Mouse (Mus musculus): ENCODE results near the gene Cntnap1. TPM values are rescaled to one million over a fixed set of nuclear protein-coding genes. Genes with fewer than 3 reads are reported as not detected.
"Not testable (repeated sequence)": the region's sequence is repeated elsewhere in the genome, so short reads cannot be mapped to it uniquely, and the experiment has no call there.

The Cntnap1 gene
- polyA plus RNA-seq (2011; ENCODE audit: insufficient read depth, insufficient read length, low read depth, missing spikeins), result 0.15 and 0.37 TPM in 2 replicates

DNA sequence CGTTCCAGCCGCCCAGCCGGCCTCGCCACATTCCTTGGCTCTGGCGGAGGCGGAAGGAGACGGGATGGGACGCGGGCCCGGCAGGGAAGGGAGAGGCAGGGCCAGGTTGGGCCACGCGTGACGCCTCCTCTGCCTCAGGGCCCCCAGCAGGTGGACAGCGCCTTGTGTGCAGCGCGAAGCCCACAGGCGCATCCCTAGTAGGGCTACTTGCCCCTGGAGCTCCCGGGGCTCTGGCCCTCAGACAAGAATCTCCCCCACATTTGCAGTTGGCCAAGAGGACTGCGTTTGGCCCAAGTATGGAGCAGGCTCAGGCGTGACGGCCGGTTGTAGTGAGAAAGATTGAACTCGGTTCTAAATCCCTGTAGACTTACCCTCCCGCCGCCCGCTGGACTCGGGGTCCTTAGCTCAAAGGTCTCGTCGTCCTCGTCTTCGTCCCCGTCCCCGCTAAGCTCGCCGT, at the start of gene Cntnap1:
Gene Cntnap1, plus strand, starts transcription at position 170 of the 457 bp plus-strand sequence.
- H3K36me3 ChIP-seq (ENCODE audit: control insufficient read depth, insufficient read depth, low read length, poor library complexity, severe bottlenecking), result no peaks in the 10 kb centered on the region
- no peak for TF ChIP-seq CTCF (IDR thresholded peaks at IDR 0.05; ENCODE audit: low read depth, low read length)
- TF ChIP-seq POLR2A (IDR thresholded peaks at IDR 0.05; ENCODE audit: insufficient read depth, low read length), result no peak
- TF ChIP-seq EP300 (IDR thresholded peaks at IDR 0.05; ENCODE audit: insufficient read depth, low read depth, low read length), result no peak

DNA sequence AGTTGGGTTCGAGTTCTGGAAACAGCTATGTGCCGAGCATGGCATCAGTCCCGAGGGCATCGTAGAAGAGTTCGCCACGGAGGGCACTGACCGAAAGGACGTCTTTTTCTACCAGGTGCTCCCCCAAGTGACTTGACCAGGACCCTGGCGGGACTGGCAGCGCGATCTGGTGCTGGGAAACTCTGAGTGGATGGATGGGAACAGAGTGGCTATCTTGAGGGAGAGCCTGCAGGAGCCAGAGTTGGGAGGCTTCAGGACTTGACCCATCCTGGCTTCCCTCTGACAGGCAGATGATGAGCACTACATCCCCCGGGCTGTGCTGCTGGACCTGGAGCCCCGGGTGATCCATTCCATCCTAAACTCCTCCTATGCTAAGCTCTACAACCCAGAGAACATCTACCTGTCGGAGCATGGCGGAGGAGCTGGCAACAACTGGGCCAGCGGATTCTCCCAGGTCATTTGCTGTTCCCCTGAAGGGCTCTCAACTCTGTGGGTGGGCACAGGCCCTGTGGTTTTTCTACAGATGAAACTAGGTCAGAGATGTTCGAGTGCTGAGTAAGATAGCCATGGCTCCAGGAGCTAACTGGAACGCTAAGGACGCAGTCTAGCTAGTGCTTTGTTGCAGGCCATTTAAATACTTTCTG, 49.7 kb upstream of the Cntnap1 start:
- peak overlapping the region; percentile 47 for H3K9ac ChIP-seq (ENCODE audit: low read depth, poor library complexity, severe bottlenecking)
- TF ChIP-seq CTCF (IDR thresholded peaks at IDR 0.05; ENCODE audit: low read depth, low read length) (no peak), POLR2A (IDR thresholded peaks at IDR 0.05; ENCODE audit: insufficient read depth, low read length) (no peak), EP300 (IDR thresholded peaks at IDR 0.05; ENCODE audit: insufficient read depth, low read depth, low read length) (no peak)
- 0 out of 2 replicates have a peak, but pooled peaks cover 2% of the 10 kb centered on the region for H3K36me3 ChIP-seq (ENCODE audit: control insufficient read depth, insufficient read depth, low read length, poor library complexity, severe bottlenecking)
- no peak overlapping the region for H3K27ac ChIP-seq (ENCODE audit: insufficient read depth, low read length)
- no peaks in the 10 kb centered on the region for H3K4me1 ChIP-seq (ENCODE audit: control insufficient read depth, insufficient read depth, low read length)
- no peaks in the 10 kb centered on the region for H3K27me3 ChIP-seq (ENCODE audit: control insufficient read depth, insufficient read depth, low read length, poor library complexity, severe bottlenecking)
- H3K9me3 ChIP-seq (replicated peaks; ENCODE audit: control insufficient read depth, insufficient read depth, low read length, poor library complexity, severe bottlenecking), result no peaks in the 10 kb centered on the region
- peak overlapping the region; percentile 78 for H3K4me3 ChIP-seq (ENCODE audit: low read depth, low read length)

More for the DNA sequence above, at the start of gene Cntnap1:
- Histone ChIP-seq H3K27ac (ENCODE audit: insufficient read depth, low read length) (no peak within 1 kb of the TSS), H3K27me3 (ENCODE audit: control insufficient read depth, insufficient read depth, low read length, poor library complexity, severe bottlenecking) (peaks cover 21% of the 10 kb centered on the region), H3K9me3 (replicated peaks; ENCODE audit: control insufficient read depth, insufficient read depth, low read length, poor library complexity, severe bottlenecking) (no peaks in the 10 kb centered on the region), H3K4me3 (ENCODE audit: low read depth, low read length) (peak within 1 kb of the TSS; percentile 93), H3K9ac (ENCODE audit: low read depth, poor library complexity, severe bottlenecking) (peak within 1 kb of the TSS; percentile 66), H3K4me1 (ENCODE audit: control insufficient read depth, insufficient read depth, low read length) (no peaks in the 10 kb centered on the region)

DNA sequence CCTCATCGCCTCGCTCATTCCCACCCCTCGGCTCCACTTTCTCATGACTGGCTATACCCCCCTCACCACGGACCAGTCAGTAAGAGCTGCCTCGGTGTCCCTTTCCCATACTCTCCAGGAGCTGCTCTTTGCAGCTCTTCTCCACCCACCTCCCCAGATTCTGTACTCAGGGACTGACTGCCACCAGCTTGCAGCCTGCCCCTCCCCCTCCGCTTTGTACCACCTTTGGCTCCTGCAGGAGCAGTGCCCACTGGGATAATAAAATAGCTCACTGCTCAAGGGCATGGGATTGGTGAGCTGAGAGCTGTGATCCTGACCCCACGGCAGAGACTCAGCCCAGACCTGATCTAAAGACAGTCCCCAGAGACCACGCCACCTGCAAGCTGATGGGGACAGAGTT, 45.8 kb upstream of the Cntnap1 start:
- not testable (repeated sequence) for H3K27ac ChIP-seq (ENCODE audit: insufficient read depth, low read length); H3K9me3 ChIP-seq (replicated peaks; ENCODE audit: control insufficient read depth, insufficient read depth, low read length, poor library complexity, severe bottlenecking); H3K27me3 ChIP-seq (ENCODE audit: control insufficient read depth, insufficient read depth, low read length, poor library complexity, severe bottlenecking); H3K9ac ChIP-seq (ENCODE audit: low read depth, poor library complexity, severe bottlenecking); H3K4me1 ChIP-seq (ENCODE audit: control insufficient read depth, insufficient read depth, low read length); H3K36me3 ChIP-seq (ENCODE audit: control insufficient read depth, insufficient read depth, low read length, poor library complexity, severe bottlenecking); H3K4me3 ChIP-seq (ENCODE audit: low read depth, low read length)

DNA sequence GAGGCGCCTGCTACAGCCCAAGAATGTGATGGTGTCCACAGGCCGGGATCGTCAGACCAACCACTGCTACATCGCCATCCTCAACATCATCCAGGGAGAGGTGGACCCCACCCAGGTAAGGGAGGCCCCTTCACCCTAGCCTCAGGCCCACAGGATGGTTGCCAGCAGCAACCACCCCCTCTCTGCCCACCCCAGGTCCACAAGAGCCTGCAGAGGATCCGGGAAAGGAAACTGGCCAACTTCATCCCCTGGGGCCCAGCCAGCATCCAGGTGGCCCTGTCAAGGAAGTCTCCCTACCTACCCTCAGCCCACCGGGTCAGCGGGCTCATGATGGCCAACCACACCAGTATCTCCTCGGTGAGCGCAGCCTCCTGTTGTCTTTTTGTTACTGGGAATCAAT, 45.3 kb upstream of the Cntnap1 start:
- H3K9me3 ChIP-seq (replicated peaks; ENCODE audit: control insufficient read depth, insufficient read depth, low read length, poor library complexity, severe bottlenecking); H3K27me3 ChIP-seq (ENCODE audit: control insufficient read depth, insufficient read depth, low read length, poor library complexity, severe bottlenecking); H3K4me1 ChIP-seq (ENCODE audit: control insufficient read depth, insufficient read depth, low read length); H3K36me3 ChIP-seq (ENCODE audit: control insufficient read depth, insufficient read depth, low read length, poor library complexity, severe bottlenecking); H3K4me3 ChIP-seq (ENCODE audit: low read depth, low read length); H3K9ac ChIP-seq (ENCODE audit: low read depth, poor library complexity, severe bottlenecking); H3K27ac ChIP-seq (ENCODE audit: insufficient read depth, low read length): not testable (repeated sequence)

DNA sequence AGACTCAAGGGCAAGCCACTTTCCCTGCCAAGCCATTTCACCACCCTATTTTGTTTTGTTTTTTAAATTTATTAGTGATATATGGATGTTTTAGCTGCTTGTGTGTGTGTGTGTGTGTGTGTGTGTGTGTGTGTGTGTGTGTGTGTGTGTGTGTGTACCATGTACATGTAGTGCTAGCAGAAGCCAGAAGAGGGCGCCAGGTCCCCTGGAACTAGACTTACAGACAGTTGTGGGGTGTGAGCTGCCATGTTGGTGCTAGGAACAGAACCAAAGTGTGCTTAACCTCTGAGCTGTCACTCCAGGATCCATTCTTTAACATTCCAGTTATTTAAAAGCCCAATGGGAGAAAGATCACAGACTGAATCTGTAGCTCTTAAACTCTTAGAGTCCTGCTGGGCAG, 43.2 kb upstream of the Cntnap1 start:
- H3K27ac ChIP-seq (ENCODE audit: insufficient read depth, low read length), result no peak overlapping the region
- no peaks in the 10 kb centered on the region for H3K4me1 ChIP-seq (ENCODE audit: control insufficient read depth, insufficient read depth, low read length)
- peaks cover 8% of the 10 kb centered on the region for H3K36me3 ChIP-seq (ENCODE audit: control insufficient read depth, insufficient read depth, low read length, poor library complexity, severe bottlenecking)
- H3K9me3 ChIP-seq (replicated peaks; ENCODE audit: control insufficient read depth, insufficient read depth, low read length, poor library complexity, severe bottlenecking), result no peaks in the 10 kb centered on the region
- TF ChIP-seq CTCF (IDR thresholded peaks at IDR 0.05; ENCODE audit: low read depth, low read length) (peak; percentile 28), POLR2A (IDR thresholded peaks at IDR 0.05; ENCODE audit: insufficient read depth, low read length) (no peak)
- H3K9ac ChIP-seq (ENCODE audit: low read depth, poor library complexity, severe bottlenecking), result no peak overlapping the region
- H3K4me3 ChIP-seq (ENCODE audit: low read depth, low read length), result no peak overlapping the region
- H3K27me3 ChIP-seq (ENCODE audit: control insufficient read depth, insufficient read depth, low read length, poor library complexity, severe bottlenecking), result no peaks in the 10 kb centered on the region

DNA sequence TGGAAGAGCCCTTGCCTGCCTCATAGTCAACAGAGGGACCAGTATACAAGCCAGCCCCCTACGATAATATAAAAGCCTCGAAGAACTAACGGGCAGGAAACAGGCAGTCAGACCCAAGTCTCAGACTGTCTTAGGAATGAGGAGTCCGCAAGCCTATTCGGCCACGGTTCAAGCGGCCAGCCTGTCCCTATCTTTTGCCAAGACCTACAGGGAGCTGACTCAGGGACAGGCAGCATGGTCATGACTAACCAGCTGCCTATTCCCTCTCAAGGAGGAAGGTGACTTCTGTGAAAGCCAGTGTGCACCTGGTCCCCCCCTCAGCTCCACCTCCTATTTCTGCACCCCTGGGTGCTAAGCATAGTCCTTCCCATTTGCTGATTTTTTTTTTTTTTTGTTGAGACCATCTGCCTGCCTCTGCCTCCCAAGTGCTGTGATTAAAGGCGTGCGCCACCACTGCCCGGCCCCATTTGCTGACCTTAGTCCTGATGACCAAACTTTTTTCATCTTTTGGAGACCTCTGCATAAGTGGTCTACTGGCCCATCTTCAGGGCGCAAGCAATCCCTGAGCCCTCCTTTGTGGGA, 41.2 kb upstream of the Cntnap1 start:
- H3K9me3 ChIP-seq (replicated peaks; ENCODE audit: control insufficient read depth, insufficient read depth, low read length, poor library complexity, severe bottlenecking), result no peaks in the 10 kb centered on the region
- no peaks in the 10 kb centered on the region for H3K4me1 ChIP-seq (ENCODE audit: control insufficient read depth, insufficient read depth, low read length)
- TF ChIP-seq CTCF (IDR thresholded peaks at IDR 0.05; ENCODE audit: low read depth, low read length), result no peak
- TF ChIP-seq POLR2A (IDR thresholded peaks at IDR 0.05; ENCODE audit: insufficient read depth, low read length), result no peak
- TF ChIP-seq EP300 (IDR thresholded peaks at IDR 0.05; ENCODE audit: insufficient read depth, low read depth, low read length), result no peak
- no peaks in the 10 kb centered on the region for H3K27me3 ChIP-seq (ENCODE audit: control insufficient read depth, insufficient read depth, low read length, poor library complexity, severe bottlenecking)
- no peak overlapping the region for H3K4me3 ChIP-seq (ENCODE audit: low read depth, low read length)
- peaks cover 6% of the 10 kb centered on the region for H3K36me3 ChIP-seq (ENCODE audit: control insufficient read depth, insufficient read depth, low read length, poor library complexity, severe bottlenecking)
- no peak overlapping the region for H3K9ac ChIP-seq (ENCODE audit: low read depth, poor library complexity, severe bottlenecking)
- no peak overlapping the region for H3K27ac ChIP-seq (ENCODE audit: insufficient read depth, low read length)

Measured in ES-Bruce4 (cell line).